Mouse (Mus musculus): ENCODE results near the gene Pard3. TPM values are rescaled to one million over a fixed set of nuclear protein-coding genes. Genes with fewer than 3 reads are reported as not detected.

Gene Pard3
- polyA plus RNA-seq, 1 experiment = 51.2 TPM

- TF ChIP-seq POLR2A (IDR thresholded peaks at IDR 0.05; ENCODE audit: low read depth, low read length) = no peak
- no peak for TF ChIP-seq CTCF (conservative IDR thresholded peaks at IDR 0.05; ENCODE audit: insufficient read depth, insufficient read length, low read depth, low read length)
- Histone ChIP-seq H3K4me1 (ENCODE audit: control insufficient read depth, insufficient read depth, low read length) (peaks cover 6% of the 10 kb centered on the region; the same call in 1 of the 2 replicates), H3K27me3 (replicated peaks; ENCODE audit: control insufficient read depth, insufficient read depth, low read length) (no peaks in the 10 kb centered on the region), H3K36me3 (ENCODE audit: control insufficient read depth, insufficient read depth, low read length) (no peaks in the 10 kb centered on the region), H3K4me3 (ENCODE audit: insufficient read depth, low read depth, low read length) (no peak overlapping the region), H3K27ac (ENCODE audit: insufficient read depth, low read depth, low read length) (no peak overlapping the region)
- peak; percentile 57 for DNase-seq
- 65% methylated on average over 12 of the region's 12 CpGs for WGBS
These were observed 204.7 kb downstream of the Pard3 start for GRCm38 (mm10) chr8:127268239-127269024.

- no peak overlapping the region for H3K27ac ChIP-seq (ENCODE audit: insufficient read depth, low read depth, low read length)
- TF ChIP-seq CTCF (conservative IDR thresholded peaks at IDR 0.05; ENCODE audit: insufficient read depth, insufficient read length, low read depth, low read length) = no peak
- no peaks in the 10 kb centered on the region for H3K27me3 ChIP-seq (replicated peaks; ENCODE audit: control insufficient read depth, insufficient read depth, low read length)
- H3K36me3 ChIP-seq (ENCODE audit: control insufficient read depth, insufficient read depth, low read length) = no peaks in the 10 kb centered on the region
- WGBS = 63% methylated on average over 2 of the region's 2 CpGs
- H3K4me1 ChIP-seq (ENCODE audit: control insufficient read depth, insufficient read depth, low read length) = peaks cover 6% of the 10 kb centered on the region; the same call in 1 of the 2 replicates
- no peak for DNase-seq
- no peak overlapping the region for H3K4me3 ChIP-seq (ENCODE audit: insufficient read depth, low read depth, low read length)
These were observed 205.5 kb downstream of the Pard3 start for GRCm38 (mm10) chr8:127269082-127269747.

GRCm38 (mm10) chr8:127271186-127271585 is 207.5 kb downstream of the Pard3 start:
- no peaks in the 10 kb centered on the region for H3K27me3 ChIP-seq (replicated peaks; ENCODE audit: control insufficient read depth, insufficient read depth, low read length)
- TF ChIP-seq POLR2A (IDR thresholded peaks at IDR 0.05; ENCODE audit: low read depth, low read length) = no peak
- H3K4me1 ChIP-seq (ENCODE audit: control insufficient read depth, insufficient read depth, low read length) = peaks cover 6% of the 10 kb centered on the region; the same call in 1 of the 2 replicates
- 67% methylated on average over 3 of the region's 3 CpGs for WGBS
- H3K4me3 ChIP-seq (ENCODE audit: insufficient read depth, low read depth, low read length) = no peak overlapping the region
- H3K36me3 ChIP-seq (ENCODE audit: control insufficient read depth, insufficient read depth, low read length) = no peaks in the 10 kb centered on the region
- no peak overlapping the region for H3K27ac ChIP-seq (ENCODE audit: insufficient read depth, low read depth, low read length)
- peak; percentile 63 for DNase-seq

- Histone ChIP-seq H3K4me3 (ENCODE audit: insufficient read depth, low read depth, low read length) (no peak overlapping the region), H3K27ac (ENCODE audit: insufficient read depth, low read depth, low read length) (no peak overlapping the region), H3K36me3 (ENCODE audit: control insufficient read depth, insufficient read depth, low read length) (no peaks in the 10 kb centered on the region), H3K4me1 (ENCODE audit: control insufficient read depth, insufficient read depth, low read length) (peaks cover 5% of the 10 kb centered on the region; the same call in 1 of the 2 replicates), H3K27me3 (replicated peaks; ENCODE audit: control insufficient read depth, insufficient read depth, low read length) (no peaks in the 10 kb centered on the region)
- DNase-seq = no peak
- WGBS = 96% methylated on average over 7 of the region's 7 CpGs
- TF ChIP-seq CTCF (conservative IDR thresholded peaks at IDR 0.05; ENCODE audit: insufficient read depth, insufficient read length, low read depth, low read length) (no peak), POLR2A (IDR thresholded peaks at IDR 0.05; ENCODE audit: low read depth, low read length) (no peak)
These were observed 216.7 kb downstream of the Pard3 start for GRCm38 (mm10) chr8:127280299-127280974.

DNA sequence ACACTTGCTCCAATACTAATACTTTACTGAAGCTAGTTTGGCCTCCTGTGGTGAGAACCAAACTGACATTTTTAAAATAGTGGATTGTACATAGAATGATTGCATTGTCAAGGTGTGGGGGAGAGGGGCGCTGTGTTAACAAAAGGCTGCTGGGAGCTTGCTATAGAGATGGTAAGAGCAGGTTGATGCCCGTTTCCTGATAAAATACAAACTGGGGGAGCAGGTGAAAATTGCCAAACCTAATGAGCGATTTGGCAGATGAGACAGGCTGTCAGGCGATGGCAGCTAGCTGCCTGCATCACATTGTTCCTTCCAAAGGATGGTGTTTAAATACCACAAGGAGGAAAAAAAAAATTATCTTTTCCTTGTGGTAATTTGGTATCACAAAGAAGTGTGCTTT is 217.3 kb downstream of the Pard3 start:
- no peaks in the 10 kb centered on the region for H3K27me3 ChIP-seq (replicated peaks; ENCODE audit: control insufficient read depth, insufficient read depth, low read length)
- H3K36me3 ChIP-seq (ENCODE audit: control insufficient read depth, insufficient read depth, low read length) = no peaks in the 10 kb centered on the region
- TF ChIP-seq POLR2A (IDR thresholded peaks at IDR 0.05; ENCODE audit: low read depth, low read length) (no peak), CTCF (conservative IDR thresholded peaks at IDR 0.05; ENCODE audit: insufficient read depth, insufficient read length, low read depth, low read length) (no peak)
- no peak overlapping the region for H3K4me3 ChIP-seq (ENCODE audit: insufficient read depth, low read depth, low read length)
- DNase-seq = no peak
- WGBS = 96% methylated on average over 4 of the region's 4 CpGs
- H3K27ac ChIP-seq (ENCODE audit: insufficient read depth, low read depth, low read length) = no peak overlapping the region
- H3K4me1 ChIP-seq (ENCODE audit: control insufficient read depth, insufficient read depth, low read length) = peaks cover 5% of the 10 kb centered on the region; the same call in 1 of the 2 replicates

- Histone ChIP-seq H3K27ac (ENCODE audit: insufficient read depth, low read depth, low read length) (no peak overlapping the region), H3K36me3 (ENCODE audit: control insufficient read depth, insufficient read depth, low read length) (no peaks in the 10 kb centered on the region), H3K4me1 (ENCODE audit: control insufficient read depth, insufficient read depth, low read length) (peaks cover 5% of the 10 kb centered on the region; the same call in 1 of the 2 replicates), H3K4me3 (ENCODE audit: insufficient read depth, low read depth, low read length) (no peak overlapping the region), H3K27me3 (replicated peaks; ENCODE audit: control insufficient read depth, insufficient read depth, low read length) (no peaks in the 10 kb centered on the region)
- 72% methylated on average over 9 of the region's 9 CpGs for WGBS
- TF ChIP-seq CTCF (conservative IDR thresholded peaks at IDR 0.05; ENCODE audit: insufficient read depth, insufficient read length, low read depth, low read length) = no peak; the same call in 1 of the 2 replicates
- no peak for TF ChIP-seq POLR2A (IDR thresholded peaks at IDR 0.05; ENCODE audit: low read depth, low read length)
- peak; percentile 39 for DNase-seq
These were observed 220.9 kb downstream of the Pard3 start for GRCm38 (mm10) chr8:127284462-127285216.
